Mouse (Mus musculus): ENCODE data around the gene Smad9.

Gene Smad9

GRCm38 (mm10) chr3:54809111-54809510, 53.7 kb downstream of the Smad9 start:
- DNase-seq (ENCODE audit: low spot score in 2 of 2) = no peak

- DNase-seq (ENCODE audit: low spot score in 2 of 2) = no peak
Measured at GRCm38 (mm10) chr3:54811616-54812015, 56.2 kb downstream of the Smad9 start.

- no peak for DNase-seq (ENCODE audit: low spot score in 2 of 2)
Measured at GRCm38 (mm10) chr3:54813418-54813988, 58.1 kb downstream of the Smad9 start.

GRCm38 (mm10) chr3:54814622-54815021, 59.2 kb downstream of the Smad9 start:
- DNase-seq (ENCODE audit: low spot score in 2 of 2) = no peak

GRCm38 (mm10) chr3:54815292-54815691, 59.9 kb downstream of the Smad9 start:
- DNase-seq (ENCODE audit: low spot score in 2 of 2) = peak in 1 of 2 experiments; percentile 32

- DNase-seq (ENCODE audit: low spot score in 2 of 2) = no peak
Measured at GRCm38 (mm10) chr3:54822526-54822925, 67.1 kb downstream of the Smad9 start.

- DNase-seq (ENCODE audit: low spot score in 2 of 2) = no peak
Measured at GRCm38 (mm10) chr3:54832491-54832890, 77.1 kb downstream of the Smad9 start.

GRCm38 (mm10) chr3:54835421-54835820, 80.0 kb downstream of the Smad9 start:
- DNase-seq (ENCODE audit: low spot score in 2 of 2) = no peak
